Mouse (Mus musculus) heart, embryonic 12.5 days (tissue): Measurements from ENCODE around the gene Arfgap2. TPM values are rescaled to one million over a fixed set of nuclear protein-coding genes. Genes with fewer than 3 reads are reported as not detected.

Experiments
- ATAC-seq: fragments of 200-750 bp; cut with Nextera tagmentation; 2 replicates; pipeline ENCODE4 v1.8.0; 2017; ENCODE audit warnings: moderate TSS enrichment, moderate library complexity; ENCODE audit not compliant: insufficient number of reproducible peaks, low FRiP score
- H3K27ac ChIP-seq: fragments of 300-500 bp; sonication (generic); 2 replicates; pipeline ENCODE4 v1.5.1; 2016; ENCODE audit warnings: mild to moderate bottlenecking, moderate library complexity; ENCODE audit not compliant: poor library complexity, severe bottlenecking
- H3K27me3 ChIP-seq: fragments of 300-500 bp; sonication (generic); replicated peaks from 2 replicates; pipeline ENCODE4 v1.6.1; 2016; ENCODE audit warnings: mild to moderate bottlenecking, moderate library complexity
- H3K36me3 ChIP-seq: fragments of 300-500 bp; sonication (generic); 2 replicates; pipeline ENCODE4 v1.6.1; 2016; ENCODE audit warnings: mild to moderate bottlenecking, moderate library complexity
- H3K4me1 ChIP-seq: fragments of 300-500 bp; sonication (generic); replicated peaks from 2 replicates; pipeline ENCODE4 v1.6.1; 2016; ENCODE audit warnings: mild to moderate bottlenecking
- H3K4me2 ChIP-seq: fragments of 300-500 bp; sonication (generic); 2 replicates; pipeline ENCODE4 v1.6.1; 2016; ENCODE audit warnings: mild to moderate bottlenecking, moderate library complexity
- H3K4me3 ChIP-seq: fragments of 300-500 bp; sonication (generic); 2 replicates; pipeline ENCODE4 v1.5.1; 2016; ENCODE audit warnings: mild to moderate bottlenecking
- H3K9ac ChIP-seq: fragments of 300-500 bp; sonication (generic); 2 replicates; pipeline ENCODE4 v1.6.1; 2016; ENCODE audit warnings: mild to moderate bottlenecking, moderate library complexity
- H3K9me3 ChIP-seq: fragments of 300-500 bp; sonication (generic); replicated peaks from 2 replicates; pipeline ENCODE4 v1.6.1; 2016; ENCODE audit warnings: mild to moderate bottlenecking, moderate library complexity
- WGBS: fragments of 180-500 bp; shearing (Covaris S2); methylation state at CpG from one replicate; pipeline ENCODE4 v1.1.7; 2016; 5-methylcytosine and 5-hydroxymethylcytosine counted together
- polyA plus RNA-seq: library from polyadenylated mRNA; unstranded; fragments of >200 nt; fragmentation: Nextera tagmentation; extraction: Ambion mirVana; gene quantifications from 2 replicates; pipeline ENCODE4 v1.2.1, GENCODE M21; 2016

The Arfgap2 gene
- polyA plus RNA-seq, 1 experiment from 2014 or later: 74.2 TPM

- 62% methylated on average over 10 of the region's 10 CpGs for WGBS
- Histone ChIP-seq H3K9ac (no peak overlapping the region), H3K4me3 (no peak overlapping the region), H3K4me1 (peaks cover 10% of the 10 kb centered on the region), H3K27me3 (no peaks in the 10 kb centered on the region), H3K36me3 (no peaks in the 10 kb centered on the region), H3K9me3 (no peaks in the 10 kb centered on the region), H3K4me2 (no peak overlapping the region), H3K27ac (no peak overlapping the region)
- ATAC-seq: no peak
Measured at GRCm38 (mm10) chr2:91312578-91313311, 48.0 kb downstream of the Arfgap2 start.

DNA sequence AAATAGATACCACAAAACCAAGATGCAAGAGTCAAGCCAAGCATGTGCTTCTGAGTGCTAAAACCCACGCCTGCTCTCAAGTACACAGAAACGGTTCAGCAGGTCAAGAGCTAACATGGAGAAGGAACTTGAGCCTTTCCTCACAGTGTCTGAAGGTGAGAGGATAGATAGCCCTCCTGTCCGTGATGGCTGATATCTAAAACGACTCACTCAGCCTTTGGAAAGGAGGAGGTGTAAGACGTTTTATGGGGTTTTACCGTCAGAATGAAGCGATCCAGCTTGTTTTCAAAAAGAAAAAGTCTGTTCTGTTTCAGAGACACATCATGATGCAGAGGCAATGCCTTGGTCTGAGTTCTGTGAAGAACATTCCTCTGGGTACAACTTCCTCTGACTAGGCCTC, 49.4 kb downstream of the Arfgap2 start:
- 62% methylated on average over 7 of the region's 7 CpGs for WGBS
- ATAC-seq: no peak

GRCm38 (mm10) chr2:91320559-91321529, 56.1 kb downstream of the Arfgap2 start:
- H3K4me3 ChIP-seq: no peak overlapping the region
- WGBS: 64% methylated on average over 10 of the region's 10 CpGs
- H3K4me2 ChIP-seq: no peak overlapping the region
- no peaks in the 10 kb centered on the region for H3K9me3 ChIP-seq
- no peaks in the 10 kb centered on the region for H3K27me3 ChIP-seq
- ATAC-seq: no peak
- H3K36me3 ChIP-seq: no peaks in the 10 kb centered on the region
- no peak overlapping the region for H3K27ac ChIP-seq
- H3K4me1 ChIP-seq: no peaks in the 10 kb centered on the region
- no peak overlapping the region for H3K9ac ChIP-seq

More for the DNA sequence above, 49.4 kb downstream of the Arfgap2 start:
- H3K4me1 ChIP-seq: peaks cover 4% of the 10 kb centered on the region; the same call in 1 of the 2 replicates
- H3K27ac ChIP-seq: no peak overlapping the region
- H3K36me3 ChIP-seq: no peaks in the 10 kb centered on the region
- H3K4me3 ChIP-seq: no peak overlapping the region
- no peak overlapping the region for H3K4me2 ChIP-seq
- H3K9ac ChIP-seq: no peak overlapping the region
- no peaks in the 10 kb centered on the region for H3K27me3 ChIP-seq
- no peaks in the 10 kb centered on the region for H3K9me3 ChIP-seq

DNA sequence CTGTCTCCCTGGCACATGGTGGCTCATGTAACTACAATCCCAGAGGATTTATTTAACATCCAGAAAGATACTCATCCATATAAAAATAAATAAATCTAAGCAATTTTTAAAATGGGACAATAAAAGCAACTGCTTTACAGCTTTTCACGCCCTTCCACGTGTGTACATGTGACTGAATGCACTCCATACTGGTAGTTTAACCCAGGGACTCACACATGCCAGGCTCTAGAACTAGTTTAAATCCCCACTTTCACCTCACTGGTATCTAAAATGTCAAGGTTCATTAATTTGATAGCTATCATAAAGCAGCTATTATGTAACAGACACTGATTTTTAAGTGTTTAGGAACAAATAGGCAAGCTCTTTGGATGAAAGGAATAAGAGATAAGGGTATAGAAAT, 57.1 kb downstream of the Arfgap2 start:
- 84% methylated on average over 2 of the region's 2 CpGs for WGBS
- Histone ChIP-seq H3K4me3 (no peak overlapping the region), H3K9ac (no peak overlapping the region), H3K27me3 (no peaks in the 10 kb centered on the region), H3K4me2 (no peak overlapping the region), H3K27ac (no peak overlapping the region), H3K9me3 (no peaks in the 10 kb centered on the region), H3K4me1 (no peaks in the 10 kb centered on the region), H3K36me3 (no peaks in the 10 kb centered on the region)
- no peak for ATAC-seq

DNA sequence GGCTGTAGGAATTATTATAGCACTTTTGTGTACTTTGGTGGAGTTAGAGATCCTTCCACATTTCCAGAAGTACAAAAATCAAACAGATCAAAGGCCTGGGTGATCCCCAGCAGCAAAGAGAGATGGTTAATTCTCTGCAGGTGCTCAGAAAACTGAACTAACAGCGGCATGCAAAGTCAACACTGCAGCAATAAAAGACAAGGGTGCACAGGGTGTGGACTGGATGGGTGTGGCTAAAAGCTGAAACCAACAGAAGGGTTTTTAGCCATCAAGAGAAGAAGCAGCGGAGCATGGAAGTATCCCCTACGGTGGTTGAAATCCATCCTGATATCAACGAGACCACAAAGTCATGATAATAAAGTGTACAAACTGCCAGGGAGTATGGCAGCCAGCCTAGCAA, 57.7 kb downstream of the Arfgap2 start:
- H3K36me3 ChIP-seq: no peaks in the 10 kb centered on the region
- no peaks in the 10 kb centered on the region for H3K27me3 ChIP-seq
- H3K9me3 ChIP-seq: no peaks in the 10 kb centered on the region
- H3K27ac ChIP-seq: no peak overlapping the region
- WGBS: 80% methylated on average over 4 of the region's 4 CpGs
- H3K4me3 ChIP-seq: no peak overlapping the region
- H3K4me2 ChIP-seq: no peak overlapping the region
- H3K9ac ChIP-seq: no peak overlapping the region
- H3K4me1 ChIP-seq: no peaks in the 10 kb centered on the region
- ATAC-seq: no peak

DNA sequence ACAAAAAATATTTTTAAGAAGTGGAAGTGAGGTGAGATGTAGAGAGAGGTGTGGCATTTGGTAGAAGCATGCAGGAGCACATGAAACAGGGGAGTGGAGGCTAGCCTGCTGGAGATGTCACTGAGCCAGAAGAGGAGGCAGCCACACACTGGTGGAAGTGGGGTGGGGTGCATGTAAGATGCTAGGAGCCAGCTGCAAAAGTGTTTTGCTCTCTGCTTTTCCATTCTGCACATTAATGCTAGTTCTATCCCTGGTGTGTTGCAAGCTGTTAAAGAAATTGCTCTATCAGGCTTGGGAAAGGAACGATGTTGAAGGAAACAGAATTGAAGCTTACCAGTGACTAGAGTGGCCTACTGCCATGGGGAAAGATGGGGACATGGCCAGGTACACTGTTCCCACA, 59.6 kb downstream of the Arfgap2 start:
- Histone ChIP-seq H3K9me3 (no peaks in the 10 kb centered on the region), H3K4me1 (no peaks in the 10 kb centered on the region), H3K9ac (no peak overlapping the region), H3K36me3 (no peaks in the 10 kb centered on the region), H3K4me3 (no peak overlapping the region), H3K27ac (no peak overlapping the region), H3K27me3 (no peaks in the 10 kb centered on the region), H3K4me2 (no peak overlapping the region)
- ATAC-seq: no peak
- 66% methylated on average over 1 of the region's 1 CpGs for WGBS

DNA sequence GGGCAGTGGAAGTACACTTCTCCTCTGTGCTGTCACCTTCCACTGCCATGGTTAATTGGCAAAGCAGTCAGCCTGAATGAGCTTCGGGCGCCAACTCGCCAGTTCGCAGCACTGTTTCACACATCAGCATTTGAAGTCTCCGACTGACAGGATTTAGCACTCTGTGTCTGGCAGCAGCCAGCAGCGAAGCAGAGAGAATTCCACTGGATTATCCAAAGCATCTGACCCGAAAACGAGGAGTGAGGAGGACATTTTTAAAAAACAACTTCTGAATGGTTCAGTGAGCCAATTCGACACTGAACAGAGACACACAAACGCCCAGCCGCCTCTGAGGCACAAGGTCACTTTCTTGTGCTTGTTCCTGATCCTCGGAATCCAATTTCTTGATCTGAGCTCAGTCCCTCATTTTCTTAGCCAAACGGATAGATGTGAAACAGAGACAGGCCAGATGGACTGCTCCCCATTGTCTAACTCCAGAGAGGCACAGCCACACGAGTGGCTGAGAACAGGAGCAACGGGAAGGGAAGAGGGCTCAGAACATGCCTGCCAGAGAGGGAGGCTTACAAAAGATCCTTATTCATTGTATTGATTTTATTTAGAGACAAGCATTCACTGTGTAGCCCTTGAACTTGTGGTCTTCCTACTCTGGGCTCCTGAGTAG, 60.1 kb downstream of the Arfgap2 start:
- H3K9ac ChIP-seq: no peak overlapping the region
- H3K36me3 ChIP-seq: no peaks in the 10 kb centered on the region
- H3K9me3 ChIP-seq: no peaks in the 10 kb centered on the region
- H3K4me1 ChIP-seq: no peaks in the 10 kb centered on the region
- H3K4me3 ChIP-seq: no peak overlapping the region
- H3K27me3 ChIP-seq: no peaks in the 10 kb centered on the region
- H3K4me2 ChIP-seq: no peak overlapping the region
- ATAC-seq: no peak
- H3K27ac ChIP-seq: no peak overlapping the region
- WGBS: 55% methylated on average over 15 of the region's 15 CpGs

Other genes starting within 250 kb of the Arfgap2 start
- gene Rapsn, start 229.4 kb upstream of the Arfgap2 start, polyA plus RNA-seq: 17.2 and 17.8 TPM in 2 replicates
- gene Psmc3, start 211.0 kb upstream of the Arfgap2 start, polyA plus RNA-seq: 245 and 252 TPM in 2 replicates
- 42.5 and 44.3 TPM in 2 replicates for gene Slc39a13, start 194.6 kb upstream of the Arfgap2 start, polyA plus RNA-seq
- gene Spi1, start 182.6 kb upstream of the Arfgap2 start, polyA plus RNA-seq: 3.0 and 3.1 TPM in 2 replicates
- 1,039 and 1,047 TPM in 2 replicates for gene Mybpc3, start 146.8 kb upstream of the Arfgap2 start, polyA plus RNA-seq
- gene Madd, start 81.1 kb upstream of the Arfgap2 start, polyA plus RNA-seq: 6.5 and 7.7 TPM in 2 replicates
- gene Nr1h3, start 62.1 kb upstream of the Arfgap2 start, polyA plus RNA-seq: 1.2 and 2.5 TPM in 2 replicates
- gene Acp2, start 62.1 kb upstream of the Arfgap2 start, polyA plus RNA-seq: 18.2 and 22.3 TPM in 2 replicates
- 7.5 and 7.7 TPM in 2 replicates for gene Ddb2, start 28.0 kb upstream of the Arfgap2 start, polyA plus RNA-seq
- gene Pacsin3, start 9.0 kb upstream of the Arfgap2 start, polyA plus RNA-seq: 30.4 and 31.9 TPM in 2 replicates
- gene 1110051M20Rik, start 179.7 kb downstream of the Arfgap2 start, polyA plus RNA-seq: 35.7 and 40.1 TPM in 2 replicates
- 4.4 and 4.9 TPM in 2 replicates for gene Lrp4, start 192.5 kb downstream of the Arfgap2 start, polyA plus RNA-seq